In genomic region chr10:75978119-75978834, GRCm38 (mm10) we compare ENCODE assay signal across 20 mouse cellular contexts. TPM values are rescaled to one million over a fixed set of nuclear protein-coding genes. Genes with fewer than 3 reads are reported as not detected.
A peak's percentile ranks its signal among the peaks of the same experiment; 100 is the strongest.
DNase-seq lines count a peak whose midpoint lies in the region; ATAC-seq and TF ChIP-seq lines count a peak whose summit lies in the region.
"Had no signal": no experiment of that assay in that cellular context is flagged by ENCODE, and none has a peak within 500 bp of the region (broad histone marks: within the 10 kb centered on the region; RNA-seq: fewer than 3 reads in every experiment).

No protein-coding gene starts in this region.

- in situ Hi-C loops in CH12.LX (cut with MboI; ENCODE audit: low pct_ligation_motif_present, low pct_unique_long_range_greater_than_20kb, low sequenced_read_pairs): loop anchor here (10.0 kb wide), 1 partner anchor 137 kb away; the partner anchor contains the start of gene Slc5a4b

- no peak for TF ChIP-seq POLR2A in CH12.LX (IDR thresholded peaks at IDR 0.05; ENCODE audit: low read depth, low read length)

- H3K27ac ChIP-seq in kidney, postnatal 0 days: no peak overlapping the region
- H3K27ac ChIP-seq in neural tube, embryonic 12.5 days: no peak overlapping the region
- 0 out of 2 replicates have a peak overlapping the region, but pooled peaks have one; percentile 2 for H3K27ac ChIP-seq in CH12.LX (ENCODE audit: insufficient read depth, low read depth)
- H3K27ac ChIP-seq: intestine, embryonic 15.5 days; liver, embryonic 15.5 days; midbrain, embryonic 15.5 days had no signal

- no peaks in the 10 kb centered on the region for H3K9me3 ChIP-seq in kidney, postnatal 0 days (replicated peaks; ENCODE audit: low read length)
- H3K9me3 ChIP-seq in neural tube, embryonic 12.5 days: no peaks in the 10 kb centered on the region
- H3K9me3 ChIP-seq in CH12.LX (replicated peaks; ENCODE audit: low read length): peaks cover 6% of the 10 kb centered on the region
- H3K9me3 ChIP-seq: intestine, embryonic 15.5 days; liver, embryonic 15.5 days; midbrain, embryonic 15.5 days had no signal

- ATAC-seq in kidney, postnatal 0 days (replicated peaks; ENCODE audit: low FRiP score, low read depth): 0 out of 2 replicates have a peak, but pooled peaks have one; percentile 33
- 0 out of 2 replicates have a peak, but pooled peaks have one; percentile 9 for ATAC-seq in neural tube, embryonic 12.5 days (ENCODE audit: low FRiP score, low read depth)
- ATAC-seq: intestine, embryonic 15.5 days; midbrain, embryonic 15.5 days had no signal

- H3K79me2 ChIP-seq in CH12.LX (replicated peaks; ENCODE audit: control insufficient read depth, extremely low read depth, insufficient read depth, poor library complexity, severe bottlenecking): no peaks in the 10 kb centered on the region

- dilution Hi-C loops in CH12.LX (cut with MboI; ENCODE audit: extremely low pct_ligation_motif_present, extremely low pct_unique_long_range_greater_than_20kb, low sequenced_read_pairs): no loop called here

- TF ChIP-seq EP300 in CH12.LX (IDR thresholded peaks at IDR 0.05; ENCODE audit: low read length): no peak; the same call in 1 of the 2 replicates

- TF ChIP-seq CTCF in kidney, postnatal 0 days (IDR thresholded peaks at IDR 0.05; ENCODE audit: low read depth): no peak
- no peak for TF ChIP-seq CTCF in CH12.LX (conservative IDR thresholded peaks at IDR 0.05 in 1 of 2, IDR thresholded peaks at IDR 0.05 in 1 of 2; ENCODE audit: low read depth in 2 of 2, low read length in 2 of 2)

- no peaks in the 10 kb centered on the region for H3K36me3 ChIP-seq in kidney, postnatal 0 days (ENCODE audit: insufficient read depth, low read length)
- no peaks in the 10 kb centered on the region for H3K36me3 ChIP-seq in neural tube, embryonic 12.5 days
- no peaks in the 10 kb centered on the region for H3K36me3 ChIP-seq in CH12.LX (replicated peaks in 1 of 2; ENCODE audit: control insufficient read depth in 1 of 2, insufficient read depth in 1 of 2, low read length in 1 of 2)
- H3K36me3 ChIP-seq: intestine, embryonic 15.5 days; liver, embryonic 15.5 days; midbrain, embryonic 15.5 days had no signal

- no peak for DNase-seq in kidney, postnatal 0 days (ENCODE audit: low spot score)
- no peak for DNase-seq in kidney, adult 8-10 months
- DNase-seq in neural tube, embryonic 10.5 days (ENCODE audit: extremely low spot score, low spot score): no peak
- peak; percentile 66 for DNase-seq in CH12.LX (ENCODE audit: extremely low read depth)
- peak; percentile 25 for DNase-seq in naive thymus-derived CD4-positive, alpha-beta T cell, adult 2 months (ENCODE audit: low read depth)
- no peak for DNase-seq in right cerebral cortex, postnatal 10 days (ENCODE audit: low spot score in 2 of 2)
- no peak for DNase-seq in left cerebral cortex, adult 9 months (ENCODE audit: low spot score in 2 of 2)
- DNase-seq: adrenal gland, adult 8-10 months; heart, postnatal 36 days; kidney, postnatal 25 days; thymus, postnatal 25 days had no signal

- H3K9ac ChIP-seq in kidney, postnatal 0 days (ENCODE audit: low read depth, low read length): no peak overlapping the region
- H3K9ac ChIP-seq in neural tube, embryonic 12.5 days: no peak overlapping the region
- H3K9ac ChIP-seq in CH12.LX (ENCODE audit: insufficient read depth, low read depth): no peak overlapping the region
- H3K9ac ChIP-seq: intestine, embryonic 15.5 days; liver, embryonic 15.5 days; midbrain, embryonic 15.5 days had no signal

- no peak overlapping the region for H3K4me2 ChIP-seq in kidney, postnatal 0 days (ENCODE audit: low read length)
- no peak overlapping the region for H3K4me2 ChIP-seq in neural tube, embryonic 12.5 days (replicated peaks)
- H3K4me2 ChIP-seq in CH12.LX (ENCODE audit: insufficient read depth, low read depth, poor library complexity, severe bottlenecking): peak overlapping the region; percentile 26
- H3K4me2 ChIP-seq: intestine, embryonic 15.5 days; liver, embryonic 15.5 days; midbrain, embryonic 15.5 days had no signal

- WGBS in kidney, postnatal 0 days: 52% methylated on average over 10 of the region's 10 CpGs
- WGBS in neural tube, embryonic 12.5 days: 43% methylated on average over 10 of the region's 10 CpGs

- no peaks in the 10 kb centered on the region for H3K4me1 ChIP-seq in kidney, postnatal 0 days (replicated peaks; ENCODE audit: insufficient read depth, low read length)
- H3K4me1 ChIP-seq in neural tube, embryonic 12.5 days: peaks cover 7% of the 10 kb centered on the region; the same call in 1 of the 2 replicates
- peaks cover 23 to 36% of the 10 kb centered on the region in 2 experiments for H3K4me1 ChIP-seq in CH12.LX (ENCODE audit: control insufficient read depth in 1 of 2, insufficient read depth in 2 of 2)
- H3K4me1 ChIP-seq: intestine, embryonic 15.5 days; midbrain, embryonic 15.5 days had no signal

- TF ChIP-seq RAD21 in CH12.LX (IDR thresholded peaks at IDR 0.05; ENCODE audit: low read depth, low read length): no peak

- H3K27me3 ChIP-seq in kidney, postnatal 0 days (ENCODE audit: insufficient read depth, low read length): no peaks in the 10 kb centered on the region
- no peaks in the 10 kb centered on the region for H3K27me3 ChIP-seq in neural tube, embryonic 12.5 days (replicated peaks)
- H3K27me3 ChIP-seq in CH12.LX (replicated peaks): no peaks in the 10 kb centered on the region
- H3K27me3 ChIP-seq: intestine, embryonic 15.5 days; liver, embryonic 15.5 days; midbrain, embryonic 15.5 days had no signal

- H3K4me3 ChIP-seq in kidney, postnatal 0 days (replicated peaks; ENCODE audit: low read depth, low read length): no peak overlapping the region
- H3K4me3 ChIP-seq in neural tube, embryonic 12.5 days: no peak overlapping the region
- peak overlapping the region in 1 of 3 experiments; percentile 5 for H3K4me3 ChIP-seq in CH12.LX (replicated peaks in 1 of 3; ENCODE audit: low read depth in 2 of 3, low read length in 2 of 3, poor library complexity in 1 of 3)
- H3K4me3 ChIP-seq: intestine, embryonic 15.5 days; liver, embryonic 15.5 days; midbrain, embryonic 15.5 days had no signal

TF ChIP-seq in CH12.LX, 34 proteins besides CTCF, POLR2A, EP300 and RAD21:
- TF ChIP-seq MXI1 (IDR thresholded peaks at IDR 0.05; ENCODE audit: low read depth, low read length) (no peak), MEF2A (IDR thresholded peaks at IDR 0.05; ENCODE audit: borderline replicate concordance, low read depth, low read length) (peak; percentile 54; the same call in 1 of the 2 replicates), MAZ (IDR thresholded peaks at IDR 0.05; ENCODE audit: low read depth, low read length) (peak; percentile 17; the same call in 1 of the 2 replicates), ELF1 (IDR thresholded peaks at IDR 0.05; ENCODE audit: low read depth, low read length) (0 out of 2 replicates have a peak, but pooled peaks have one; percentile 4), MYC (IDR thresholded peaks at IDR 0.05; ENCODE audit: low read depth, low read length) (no peak), ZNF384 (IDR thresholded peaks at IDR 0.05; ENCODE audit: low read depth, low read length) (peak; percentile 30; the same call in 1 of the 2 replicates), ETS1 (conservative IDR thresholded peaks at IDR 0.05; ENCODE audit: low read depth, low read length) (peak; percentile 19; the same call in 1 of the 2 replicates), SIN3A (IDR thresholded peaks at IDR 0.05; ENCODE audit: low read length) (no peak)
TF ChIP-seq in CH12.LX: peak in this region for 5.

RNA-seq across cellular contexts. Expression of gene Gm5134, which starts 24.0 kb away (rescaled TPM):
- polyA plus RNA-seq in kidney, postnatal 0 days (2015; fragmentation: Nextera tagmentation; extraction: Ambion mirVana): 0.16 TPM in 1 of 2 replicates, not detected in the other
- not detected in 2 replicates for polyA plus RNA-seq in neural tube, embryonic 12.5 days (2016; fragmentation: Nextera tagmentation; extraction: Ambion mirVana)
- 0.84 and 1.6 TPM in 2 replicates for total RNA-seq in CH12.LX (2012; rRNA removed)
- total RNA-seq in CH12.LX (2014; rRNA removed): 0.40 and 0.45 TPM in 2 replicates
- 0.34 and 1.0 TPM in 2 replicates for polyA plus RNA-seq in CH12.LX (2012; ENCODE audit: insufficient read length, low read depth)
- total RNA-seq: adrenal gland, adult 8-10 months; gastrocnemius, adult 18-20 months; heart, adult 8-10 months; heart, postnatal 36 days; layer of hippocampus, postnatal 10 days had no signal
- polyA plus RNA-seq: forebrain, embryonic 11.5 days; intestine, embryonic 15.5 days; limb, embryonic 11.5 days; midbrain, embryonic 15.5 days had no signal

RNA-seq across cellular contexts. Expression of gene Vpreb3, which starts 35.4 kb away (rescaled TPM):
- 0.78 and 0.97 TPM in 2 replicates for polyA plus RNA-seq in kidney, postnatal 0 days (2015; fragmentation: Nextera tagmentation; extraction: Ambion mirVana)
- 0.44 and 0.46 TPM in 2 replicates for polyA plus RNA-seq in neural tube, embryonic 12.5 days (2016; fragmentation: Nextera tagmentation; extraction: Ambion mirVana)
- total RNA-seq in CH12.LX (2012; rRNA removed) (35.6 and 51.5 TPM in 2 replicates), CH12.LX (2014; rRNA removed) (66.3 and 90.1 TPM in 2 replicates)
- polyA plus RNA-seq in CH12.LX (2012; ENCODE audit: insufficient read length, low read depth): 104 and 135 TPM in 2 replicates
- total RNA-seq: gastrocnemius, adult 18-20 months; heart, adult 8-10 months; heart, postnatal 36 days; layer of hippocampus, postnatal 10 days had no signal

RNA-seq across cellular contexts. Expression of gene Gm867, which starts 37.8 kb away (rescaled TPM):
- 0.32 and 0.39 TPM in 2 replicates for polyA plus RNA-seq in kidney, postnatal 0 days (2015; fragmentation: Nextera tagmentation; extraction: Ambion mirVana)
- 2.4 and 2.5 TPM in 2 replicates for polyA plus RNA-seq in neural tube, embryonic 12.5 days (2016; fragmentation: Nextera tagmentation; extraction: Ambion mirVana)
- total RNA-seq in CH12.LX (2012; rRNA removed): 0.21 and 0.42 TPM in 2 replicates
- not detected in 2 replicates for total RNA-seq in CH12.LX (2014; rRNA removed)
- 2.6 and 3.5 TPM in 2 replicates for polyA plus RNA-seq in CH12.LX (2012; ENCODE audit: insufficient read length, low read depth)
- total RNA-seq: gastrocnemius, adult 18-20 months; heart, adult 8-10 months; heart, postnatal 36 days had no signal

RNA-seq across cellular contexts. Expression of gene Mmp11, which starts 42.0 kb away (rescaled TPM):
- 39.4 and 43.2 TPM in 2 replicates for polyA plus RNA-seq in kidney, postnatal 0 days (2015; fragmentation: Nextera tagmentation; extraction: Ambion mirVana)
- 45.4 and 51.2 TPM in 2 replicates for polyA plus RNA-seq in neural tube, embryonic 12.5 days (2016; fragmentation: Nextera tagmentation; extraction: Ambion mirVana)
- total RNA-seq in CH12.LX (2012; rRNA removed): 0.76 and 1.1 TPM in 2 replicates
- total RNA-seq in CH12.LX (2014; rRNA removed): not detected in 2 replicates
- polyA plus RNA-seq in CH12.LX (2012; ENCODE audit: insufficient read length, low read depth): 0.56 and 0.99 TPM in 2 replicates

RNA-seq across cellular contexts. Expression of gene Chchd10, which starts 45.3 kb away (rescaled TPM):
- polyA plus RNA-seq in kidney, postnatal 0 days (2015; fragmentation: Nextera tagmentation; extraction: Ambion mirVana): 520 and 541 TPM in 2 replicates
- 20.2 and 20.6 TPM in 2 replicates for polyA plus RNA-seq in neural tube, embryonic 12.5 days (2016; fragmentation: Nextera tagmentation; extraction: Ambion mirVana)
- total RNA-seq in CH12.LX (2012; rRNA removed): 243 and 254 TPM in 2 replicates
- 119 and 147 TPM in 2 replicates for total RNA-seq in CH12.LX (2014; rRNA removed)
- polyA plus RNA-seq in CH12.LX (2012; ENCODE audit: insufficient read length, low read depth): 412 and 540 TPM in 2 replicates

Comparison
In these comparisons a context has a peak if more than half of its experiments do, and no peak if none do; other contexts are left out.
1. DNase-seq: peak in CH12.LX (single experiment) and naive thymus-derived CD4-positive, alpha-beta T cell, adult 2 months (single experiment); none in kidney, postnatal 0 days (single experiment), kidney, adult 8-10 months (0 of 2), neural tube, embryonic 10.5 days (single experiment), right cerebral cortex, postnatal 10 days (0 of 2) and left cerebral cortex, adult 9 months (0 of 2).
2. RNA of gene Vpreb3, which starts 35.4 kb away (polyA plus RNA-seq): 104 to 135 TPM in CH12.LX; 0.78 to 0.97 TPM in kidney, postnatal 0 days and 0.44 to 0.46 TPM in neural tube, embryonic 12.5 days; every median in the first group is over 10 times any median in the second.